Mouse (Mus musculus): Measurements from ENCODE around the gene Tmem108.
A peak's percentile ranks its signal among the peaks of the same experiment; 100 is the strongest.

Gene Tmem108

GRCm38 (mm10) chr9:103627404-103627900 is 134.2 kb downstream of the Tmem108 start:
- DNase-seq (ENCODE audit: low read depth): no peak

- no peak for DNase-seq (ENCODE audit: low read depth)
Measured at GRCm38 (mm10) chr9:103626156-103626555, 135.5 kb downstream of the Tmem108 start.

GRCm38 (mm10) chr9:103624649-103625048 is 137.0 kb downstream of the Tmem108 start:
- peak; percentile 11 for DNase-seq (ENCODE audit: low read depth)

- DNase-seq (ENCODE audit: low read depth): no peak
Measured at GRCm38 (mm10) chr9:103623560-103624316, 137.9 kb downstream of the Tmem108 start.

- DNase-seq (ENCODE audit: low read depth): no peak
Measured at GRCm38 (mm10) chr9:103622988-103623387, 138.6 kb downstream of the Tmem108 start.

GRCm38 (mm10) chr9:103621870-103622269 is 139.8 kb downstream of the Tmem108 start:
- no peak for DNase-seq (ENCODE audit: low read depth)

- DNase-seq (ENCODE audit: low read depth): no peak
Measured at GRCm38 (mm10) chr9:103620517-103621212, 141.0 kb downstream of the Tmem108 start.

GRCm38 (mm10) chr9:103614260-103614659 is 147.4 kb downstream of the Tmem108 start:
- no peak for DNase-seq (ENCODE audit: low read depth)

GRCm38 (mm10) chr9:103608161-103609058 is 153.2 kb downstream of the Tmem108 start:
- no peak for DNase-seq (ENCODE audit: low read depth)

- no peak for DNase-seq (ENCODE audit: low read depth)
Measured at GRCm38 (mm10) chr9:103606056-103606455, 155.6 kb downstream of the Tmem108 start.

GRCm38 (mm10) chr9:103603792-103604191 is 157.8 kb downstream of the Tmem108 start:
- no peak for DNase-seq (ENCODE audit: low read depth)

GRCm38 (mm10) chr9:103601878-103602277 is 159.8 kb downstream of the Tmem108 start:
- no peak for DNase-seq (ENCODE audit: low read depth)

GRCm38 (mm10) chr9:103600834-103601233 is 160.8 kb downstream of the Tmem108 start:
- no peak for DNase-seq (ENCODE audit: low read depth)

- DNase-seq (ENCODE audit: low read depth): no peak
Measured at GRCm38 (mm10) chr9:103599908-103600307, 161.7 kb downstream of the Tmem108 start.

GRCm38 (mm10) chr9:103597861-103598260 is 163.8 kb downstream of the Tmem108 start:
- no peak for DNase-seq (ENCODE audit: low read depth)

- no peak for DNase-seq (ENCODE audit: low read depth)
Measured at GRCm38 (mm10) chr9:103595190-103595837, 166.3 kb downstream of the Tmem108 start.

- DNase-seq (ENCODE audit: low read depth): no peak
Measured at GRCm38 (mm10) chr9:103594423-103595189, 167.0 kb downstream of the Tmem108 start.

- DNase-seq (ENCODE audit: low read depth): no peak
Measured at GRCm38 (mm10) chr9:103593079-103593478, 168.6 kb downstream of the Tmem108 start.

- no peak for DNase-seq (ENCODE audit: low read depth)
Measured at GRCm38 (mm10) chr9:103591962-103592361, 169.7 kb downstream of the Tmem108 start.

GRCm38 (mm10) chr9:103590801-103591200 is 170.8 kb downstream of the Tmem108 start:
- no peak for DNase-seq (ENCODE audit: low read depth)

GRCm38 (mm10) chr9:103584865-103585264 is 176.8 kb downstream of the Tmem108 start:
- DNase-seq (ENCODE audit: low read depth): no peak
